Mouse (Mus musculus): ENCODE results near the gene Rad51c. TPM values are rescaled to one million over a fixed set of nuclear protein-coding genes. Genes with fewer than 3 reads are reported as not detected.
"Not testable (repeated sequence)": the region's sequence is repeated elsewhere in the genome, so short reads cannot be mapped to it uniquely, and the experiment has no call there.

Gene Rad51c
- polyA plus RNA-seq, 1 experiment from 2014 or later: 7.6 TPM

- CTCF ChIA-PET; in situ Hi-C loops (cut with MboI; ENCODE audit: low pct_unique_long_range_greater_than_20kb); DNase-seq (ENCODE audit: low read depth, low spot score); H3K27me3 ChIP-seq; ATAC-seq: not testable (repeated sequence)
- POLR2A ChIA-PET: interaction anchor here (1.1 kb wide), 1 partner anchor 25 kb away, joined by 4 read pairs; no protein-coding TSS in a partner anchor
- peak; percentile 50 for TF ChIP-seq CTCF (IDR thresholded peaks at IDR 0.05)
Observed at GRCm38 (mm10) chr11:87445593-87445992, 40.8 kb upstream of the Rad51c start.

- no peak for ATAC-seq
- TF ChIP-seq CTCF (IDR thresholded peaks at IDR 0.05): no peak
- no peaks in the 10 kb centered on the region for H3K27me3 ChIP-seq
- in situ Hi-C loops (cut with MboI; ENCODE audit: low pct_unique_long_range_greater_than_20kb): no loop called here
- DNase-seq (ENCODE audit: low read depth, low spot score): no peak
- CTCF ChIA-PET: no interaction called here
- POLR2A ChIA-PET: interaction anchor here (0.6 to 1.1 kb wide), 3 partner anchors 21 to 26 kb away, joined by 3 to 4 read pairs (median 3); no protein-coding TSS in a partner anchor
Observed at GRCm38 (mm10) chr11:87444735-87445428, 40.1 kb upstream of the Rad51c start.

GRCm38 (mm10) chr11:87444056-87444455, 39.3 kb upstream of the Rad51c start:
- H3K27me3 ChIP-seq; in situ Hi-C loops (cut with MboI; ENCODE audit: low pct_unique_long_range_greater_than_20kb); ATAC-seq; DNase-seq (ENCODE audit: low read depth, low spot score); CTCF ChIA-PET: not testable (repeated sequence)
- POLR2A ChIA-PET: interaction anchor here (1.0 to 1.1 kb wide), 2 partner anchors 17 to 21 kb away, joined by 3 to 5 read pairs; no protein-coding TSS in a partner anchor

- ATAC-seq: peak; percentile 42
- in situ Hi-C loops (cut with MboI; ENCODE audit: low pct_unique_long_range_greater_than_20kb): no loop called here
- TF ChIP-seq CTCF (IDR thresholded peaks at IDR 0.05): no peak
Observed at GRCm38 (mm10) chr11:87443373-87443883, 38.7 kb upstream of the Rad51c start.

GRCm38 (mm10) chr11:87442643-87443372, 38.1 kb upstream of the Rad51c start:
- H3K27me3 ChIP-seq; DNase-seq (ENCODE audit: low read depth, low spot score); CTCF ChIA-PET; in situ Hi-C loops (cut with MboI; ENCODE audit: low pct_unique_long_range_greater_than_20kb): not testable (repeated sequence)
- POLR2A ChIA-PET: interaction anchor here (0.5 to 1.4 kb wide), 4 partner anchors 9 to 85 kb away, joined by 3 to 4 read pairs (median 4); no protein-coding TSS in a partner anchor
- peak; percentile 99 for ATAC-seq
- TF ChIP-seq CTCF (IDR thresholded peaks at IDR 0.05): peak; percentile 23

More at GRCm38 (mm10) chr11:87443373-87443883, 38.7 kb upstream of the Rad51c start:
- H3K27me3 ChIP-seq: no peaks in the 10 kb centered on the region
- POLR2A ChIA-PET: interaction anchor here (1.0 to 1.4 kb wide), 2 partner anchors 17 to 75 kb away, joined by 4 to 5 read pairs; no protein-coding TSS in a partner anchor
- DNase-seq (ENCODE audit: low read depth, low spot score): no peak
- CTCF ChIA-PET: no interaction called here

GRCm38 (mm10) chr11:87439796-87440420, 35.2 kb upstream of the Rad51c start:
- TF ChIP-seq CTCF (IDR thresholded peaks at IDR 0.05): no peak
- no peak for ATAC-seq
- in situ Hi-C loops (cut with MboI; ENCODE audit: low pct_unique_long_range_greater_than_20kb): no loop called here
- no peak for DNase-seq (ENCODE audit: low read depth, low spot score)
- CTCF ChIA-PET: no interaction called here
- H3K27me3 ChIP-seq: no peaks in the 10 kb centered on the region
- POLR2A ChIA-PET: interaction anchor here (1.7 kb wide), 1 partner anchor 13 kb away, joined by 5 read pairs; no protein-coding TSS in a partner anchor

- no peak for TF ChIP-seq CTCF (IDR thresholded peaks at IDR 0.05)
- no peak for ATAC-seq
- CTCF ChIA-PET: interaction anchor here (0.8 to 1.2 kb wide), 3 partner anchors 47 to 76 kb away, joined by 3 to 4 read pairs (median 4); no protein-coding TSS in a partner anchor
Observed at GRCm38 (mm10) chr11:87436326-87437232, 31.8 kb upstream of the Rad51c start.

GRCm38 (mm10) chr11:87435107-87435506, 30.4 kb upstream of the Rad51c start:
- in situ Hi-C loops (cut with MboI; ENCODE audit: low pct_unique_long_range_greater_than_20kb): not testable (repeated sequence)

More at GRCm38 (mm10) chr11:87436326-87437232, 31.8 kb upstream of the Rad51c start:
- DNase-seq (ENCODE audit: low read depth, low spot score): no peak
- in situ Hi-C loops (cut with MboI; ENCODE audit: low pct_unique_long_range_greater_than_20kb): no loop called here
- POLR2A ChIA-PET: no interaction called here
- no peaks in the 10 kb centered on the region for H3K27me3 ChIP-seq

GRCm38 (mm10) chr11:87432933-87433669, 28.3 kb upstream of the Rad51c start:
- ATAC-seq: no peak
- H3K27me3 ChIP-seq: no peaks in the 10 kb centered on the region
- DNase-seq (ENCODE audit: low read depth, low spot score): no peak
- in situ Hi-C loops (cut with MboI; ENCODE audit: low pct_unique_long_range_greater_than_20kb): no loop called here
- TF ChIP-seq CTCF (IDR thresholded peaks at IDR 0.05): no peak
- ChIA-PET CTCF (no interaction called here), POLR2A (interaction anchor here (0.6 to 1.0 kb wide), 2 partner anchors 9 to 846 kb away, joined by 3 to 6 read pairs; no protein-coding TSS in a partner anchor)

More at GRCm38 (mm10) chr11:87435107-87435506, 30.4 kb upstream of the Rad51c start:
- POLR2A ChIA-PET: interaction anchor here (0.6 kb wide), 1 partner anchor 40 kb away, joined by 4 read pairs; no protein-coding TSS in a partner anchor
- CTCF ChIA-PET; H3K27me3 ChIP-seq; DNase-seq (ENCODE audit: low read depth, low spot score); ATAC-seq: not testable (repeated sequence)

Data from Patski (cell line).